Mouse (Mus musculus) liver, embryonic 16.5 days (tissue): ENCODE data around the gene Gm44579. TPM values are rescaled to one million over a fixed set of nuclear protein-coding genes. Genes with fewer than 3 reads are reported as not detected.
A peak's percentile ranks its signal among the peaks of the same experiment; 100 is the strongest.

Experiments
- ATAC-seq: fragments of 200-750 bp; cut with Nextera tagmentation; 2 replicates; pipeline ENCODE4 v1.8.0; 2017; ENCODE audit warnings: low read depth, mild to moderate bottlenecking, moderate number of reproducible peaks, moderate library complexity
- H3K27ac ChIP-seq: fragments of 300-500 bp; sonication (generic); 2 replicates; pipeline ENCODE4 v1.5.1; 2014; ENCODE audit warnings: mild to moderate bottlenecking, low read length
- H3K27me3 ChIP-seq: fragments of 300-500 bp; sonication (generic); 2 replicates; pipeline ENCODE4 v1.6.1; 2014; ENCODE audit warnings: low read depth, low read length, mixed read lengths; ENCODE audit not compliant: control insufficient read depth, insufficient read depth
- H3K36me3 ChIP-seq: fragments of 300-500 bp; sonication (generic); 2 replicates; pipeline ENCODE4 v1.6.1; 2014; ENCODE audit warnings: mild to moderate bottlenecking; ENCODE audit not compliant: control insufficient read depth, insufficient read depth
- H3K4me1 ChIP-seq: fragments of 300-500 bp; sonication (generic); 2 replicates; pipeline ENCODE4 v1.6.1; 2014; ENCODE audit warnings: low read depth, low read length, mixed read lengths; ENCODE audit not compliant: control insufficient read depth
- H3K4me2 ChIP-seq: fragments of 300-500 bp; sonication (generic); 2 replicates; pipeline ENCODE4 v1.6.1; 2014; ENCODE audit warnings: low read depth, low read length, mixed read lengths
- H3K4me3 ChIP-seq: fragments of 300-500 bp; sonication (generic); 2 replicates; pipeline ENCODE4 v1.5.1; 2014; ENCODE audit warnings: low read depth, mild to moderate bottlenecking, low read length
- H3K9ac ChIP-seq: fragments of 300-500 bp; sonication (generic); 2 replicates; pipeline ENCODE4 v1.6.1; 2014; ENCODE audit warnings: low read depth, low read length
- H3K9me3 ChIP-seq: fragments of 300-500 bp; sonication (generic); replicated peaks from 2 replicates; pipeline ENCODE4 v1.6.1; 2016; ENCODE audit warnings: low read length; ENCODE audit not compliant: control insufficient read depth
- WGBS: fragments of 180-500 bp; shearing (Covaris S2); extraction: QIAGEN DNeasy Blood & Tissue Kit; methylation state at CpG from one replicate; pipeline ENCODE4 v1.1.7; 2014; ENCODE audit not compliant: insufficient replicate concordance; 5-methylcytosine and 5-hydroxymethylcytosine counted together
- polyA plus RNA-seq: library from polyadenylated mRNA; unstranded; fragments of >200 nt; fragmentation: Nextera tagmentation; extraction: Ambion mirVana; gene quantifications from 2 replicates; pipeline ENCODE4 v1.2.1, GENCODE M21; 2015

Gene Gm44579
- polyA plus RNA-seq, 1 experiment from 2014 or later: not detected

- Histone ChIP-seq H3K9ac (no peak overlapping the region), H3K36me3 (no peaks in the 10 kb centered on the region), H3K4me2 (no peak overlapping the region), H3K9me3 (no peaks in the 10 kb centered on the region), H3K4me1 (peaks cover 11% of the 10 kb centered on the region), H3K4me3 (no peak overlapping the region), H3K27ac (no peak overlapping the region), H3K27me3 (no peaks in the 10 kb centered on the region)
- ATAC-seq: no peak
- 57% methylated on average over 10 of the region's 10 CpGs for WGBS
Measured at GRCm38 (mm10) chr15:98149166-98149602, 71.6 kb downstream of the Gm44579 start.

GRCm38 (mm10) chr15:98148356-98148755, 72.4 kb downstream of the Gm44579 start:
- ATAC-seq: no peak
- peaks cover 11% of the 10 kb centered on the region for H3K4me1 ChIP-seq
- no peak overlapping the region for H3K9ac ChIP-seq
- H3K4me3 ChIP-seq: no peak overlapping the region
- no peaks in the 10 kb centered on the region for H3K36me3 ChIP-seq
- H3K9me3 ChIP-seq: no peaks in the 10 kb centered on the region
- H3K27me3 ChIP-seq: no peaks in the 10 kb centered on the region
- H3K4me2 ChIP-seq: no peak overlapping the region
- H3K27ac ChIP-seq: no peak overlapping the region
- WGBS: 80% methylated on average over 3 of the region's 3 CpGs

- peak; percentile 98 for ATAC-seq
- peaks cover 2% of the 10 kb centered on the region; the same call in 1 of the 2 replicates for H3K36me3 ChIP-seq
- H3K4me2 ChIP-seq: peak overlapping the region; percentile 91
- peak overlapping the region; percentile 95 for H3K4me3 ChIP-seq
- H3K27ac ChIP-seq: peak overlapping the region; percentile 81
- H3K4me1 ChIP-seq: peaks cover 11% of the 10 kb centered on the region
- H3K9ac ChIP-seq: peak overlapping the region; percentile 95
- no peaks in the 10 kb centered on the region for H3K9me3 ChIP-seq
- 1% methylated on average over 38 of the region's 38 CpGs for WGBS
- H3K27me3 ChIP-seq: no peaks in the 10 kb centered on the region
Measured at GRCm38 (mm10) chr15:98145559-98146181, 75.1 kb downstream of the Gm44579 start.

- peak; percentile 65 for ATAC-seq
- under 1% methylated on average over 31 of the region's 36 CpGs for WGBS
- Histone ChIP-seq H3K27ac (peak overlapping the region; percentile 81), H3K4me3 (peak overlapping the region; percentile 95), H3K36me3 (peaks cover 2% of the 10 kb centered on the region; the same call in 1 of the 2 replicates), H3K9me3 (no peaks in the 10 kb centered on the region), H3K27me3 (no peaks in the 10 kb centered on the region), H3K4me1 (peaks cover 11% of the 10 kb centered on the region), H3K4me2 (peak overlapping the region; percentile 91), H3K9ac (peak overlapping the region; percentile 95)
Measured at GRCm38 (mm10) chr15:98144861-98145507, 75.8 kb downstream of the Gm44579 start.

- WGBS: 92% methylated on average over 10 of the region's 10 CpGs
- H3K9me3 ChIP-seq: no peaks in the 10 kb centered on the region
- peaks cover 2% of the 10 kb centered on the region; the same call in 1 of the 2 replicates for H3K36me3 ChIP-seq
- ATAC-seq: no peak
- no peak overlapping the region for H3K4me2 ChIP-seq
- no peaks in the 10 kb centered on the region for H3K27me3 ChIP-seq
- H3K4me3 ChIP-seq: no peak overlapping the region
- H3K27ac ChIP-seq: no peak overlapping the region
- no peak overlapping the region for H3K9ac ChIP-seq
- H3K4me1 ChIP-seq: peaks cover 11% of the 10 kb centered on the region
Measured at GRCm38 (mm10) chr15:98142515-98142914, 78.3 kb downstream of the Gm44579 start.

GRCm38 (mm10) chr15:98140809-98141208, 80.0 kb downstream of the Gm44579 start:
- WGBS: 81% methylated on average over 5 of the region's 5 CpGs

GRCm38 (mm10) chr15:98139763-98140162, 81.0 kb downstream of the Gm44579 start:
- peaks cover 8% of the 10 kb centered on the region for H3K36me3 ChIP-seq
- H3K27ac ChIP-seq: no peak overlapping the region

More at GRCm38 (mm10) chr15:98140809-98141208, 80.0 kb downstream of the Gm44579 start:
- no peak overlapping the region for H3K27ac ChIP-seq
- H3K9me3 ChIP-seq: no peaks in the 10 kb centered on the region
- ATAC-seq: no peak
- no peak overlapping the region for H3K9ac ChIP-seq
- peaks cover 5% of the 10 kb centered on the region for H3K36me3 ChIP-seq
- no peak overlapping the region for H3K4me3 ChIP-seq
- H3K4me1 ChIP-seq: peaks cover 10% of the 10 kb centered on the region
- H3K4me2 ChIP-seq: no peak overlapping the region
- no peaks in the 10 kb centered on the region for H3K27me3 ChIP-seq

GRCm38 (mm10) chr15:98136871-98137270, 83.9 kb downstream of the Gm44579 start:
- Histone ChIP-seq H3K27me3 (no peaks in the 10 kb centered on the region), H3K4me3 (no peak overlapping the region), H3K27ac (no peak overlapping the region), H3K9ac (no peak overlapping the region), H3K4me1 (no peaks in the 10 kb centered on the region), H3K9me3 (no peaks in the 10 kb centered on the region), H3K4me2 (no peak overlapping the region), H3K36me3 (peaks cover 8% of the 10 kb centered on the region)
- 83% methylated on average over 9 of the region's 9 CpGs for WGBS
- no peak for ATAC-seq

More at GRCm38 (mm10) chr15:98139763-98140162, 81.0 kb downstream of the Gm44579 start:
- Histone ChIP-seq H3K9me3 (no peaks in the 10 kb centered on the region), H3K4me2 (no peak overlapping the region), H3K27me3 (no peaks in the 10 kb centered on the region), H3K9ac (no peak overlapping the region), H3K4me3 (no peak overlapping the region), H3K4me1 (peaks cover 6% of the 10 kb centered on the region)
- 62% methylated on average over 7 of the region's 7 CpGs for WGBS
- ATAC-seq: peak; percentile 41; the same call in 1 of the 2 replicates
